Comparison of ENCODE assay signal across 7 mouse cellular contexts in genomic region chr1:60960451-60960850, GRCm38 (mm10). TPM values are rescaled to one million over a fixed set of nuclear protein-coding genes. Genes with fewer than 3 reads are reported as not detected.
DNase-seq lines count a peak whose midpoint lies in the region.

No protein-coding gene starts in this region.

- peak; percentile 19 for DNase-seq in adrenal gland, postnatal 14 days
- peak; percentile 73 to 87 for DNase-seq in heart, adult 18-20 months
- DNase-seq in kidney, adult 9 months: peak; percentile 24
- peak; percentile 52 for DNase-seq in lung, postnatal 10 days
- no peak for DNase-seq in cerebellum, postnatal 36 days
- DNase-seq in cerebellum, adult 9-10 months: no peak
- no peak for DNase-seq in adipocyte (ENCODE audit: low spot score)

RNA-seq across cellular contexts. Expression of gene Icos, which starts 17.3 kb away (rescaled TPM):
- 0.11 and 1.1 TPM in 2 replicates for total RNA-seq in adrenal gland, postnatal 14 days (2021)
- under 1 TPM; 0.25 to 0.59 TPM for total RNA-seq in heart, adult 18-20 months (2021)

Comparison
In these comparisons a context has a peak if more than half of its experiments do, and no peak if none do; other contexts are left out.
1. DNase-seq: peak in adrenal gland, postnatal 14 days (single experiment), heart, adult 18-20 months (2 of 2), kidney, adult 9 months (single experiment) and lung, postnatal 10 days (single experiment); none in cerebellum, postnatal 36 days (0 of 2), cerebellum, adult 9-10 months (single experiment) and adipocyte (single experiment).